Mouse (Mus musculus) myocyte (in vitro differentiated cells): Measurements from ENCODE around the gene Jmjd1c. TPM values are rescaled to one million over a fixed set of nuclear protein-coding genes. Genes with fewer than 3 reads are reported as not detected.

ENCODE experiments used
- H3K27me3 ChIP-seq: one replicate; pipeline ENCODE4 v1.6.1; 2011; ENCODE audit not compliant: control insufficient read depth, insufficient read depth, insufficient read length
- H3K36me3 ChIP-seq: one replicate; pipeline ENCODE4 v1.6.1; 2011; ENCODE audit not compliant: control insufficient read depth, insufficient read depth
- H3K4me2 ChIP-seq: one replicate; pipeline ENCODE4 v1.6.1; 2011; ENCODE audit warnings: low read depth, control low read depth
- H3K4me3 ChIP-seq: one replicate; pipeline ENCODE4 v1.5.1; 2011; ENCODE audit warnings: mild to moderate bottlenecking, control low read depth, moderate library complexity
- H3K79me2 ChIP-seq: one replicate; pipeline ENCODE4 v1.6.1; 2011; ENCODE audit not compliant: control insufficient read depth, insufficient read depth
- H3ac ChIP-seq: one replicate; pipeline ENCODE4 v1.6.1; 2011; ENCODE audit not compliant: control insufficient read depth, insufficient read length
- CEBPB ChIP-seq: IDR thresholded peaks from 2 replicates; pipeline ENCODE4 v1.6.1; 2011; ENCODE audit warnings: mild to moderate bottlenecking, moderate library complexity; ENCODE audit not compliant: poor library complexity, insufficient read depth, severe bottlenecking
- E2F4 ChIP-seq: IDR thresholded peaks from one replicate; pipeline ENCODE4 v1.6.1; 2011; ENCODE audit warnings: mild to moderate bottlenecking, control low read depth, moderate library complexity; ENCODE audit not compliant: insufficient read depth
- MAX ChIP-seq: IDR thresholded peaks from one replicate; pipeline ENCODE4 v1.6.1; 2011; ENCODE audit warnings: low read depth, mild to moderate bottlenecking, control low read depth
- MYOD1 ChIP-seq, 3 experiments: IDR thresholded peaks; one replicate each; pipeline ENCODE4 v1.6.1; 2011; ENCODE audit warnings: control low read depth in 2 of 3, low read depth in 2 of 3, mild to moderate bottlenecking in 2 of 3, moderate library complexity in 1 of 3; ENCODE audit not compliant: insufficient read length in 2 of 3, control insufficient read depth in 1 of 3
- MYOG ChIP-seq, 3 experiments: IDR thresholded peaks; one replicate each; pipeline ENCODE4 v1.6.1; 2011; ENCODE audit warnings: control low read depth in 2 of 3, low read depth in 2 of 3, mild to moderate bottlenecking in 2 of 3; ENCODE audit not compliant: insufficient read length in 2 of 3, control insufficient read depth in 1 of 3, insufficient read depth in 1 of 3
- POLR2A ChIP-seq: IDR thresholded peaks from one replicate; pipeline ENCODE4 v1.6.1; 2011; ENCODE audit warnings: low read depth, mild to moderate bottlenecking, control low read depth, moderate library complexity; ENCODE audit not compliant: insufficient read length
- POLR2AphosphoS2 ChIP-seq: IDR thresholded peaks from one replicate; pipeline ENCODE4 v1.6.1; 2011; ENCODE audit warnings: low read depth, control low read depth; ENCODE audit not compliant: insufficient read length
- REST ChIP-seq: IDR thresholded peaks from one replicate; pipeline ENCODE4 v1.6.1; 2011; ENCODE audit warnings: mild to moderate bottlenecking, control low read depth, moderate library complexity; ENCODE audit not compliant: insufficient read depth, insufficient read length
- SRF ChIP-seq: IDR thresholded peaks from one replicate; pipeline ENCODE4 v1.6.1; 2011; ENCODE audit warnings: low read depth; ENCODE audit not compliant: control insufficient read depth, insufficient read length
- TCF12 ChIP-seq: IDR thresholded peaks from one replicate; pipeline ENCODE4 v1.6.1; 2011; ENCODE audit warnings: mild to moderate bottlenecking, control low read depth; ENCODE audit not compliant: poor library complexity, insufficient read depth, severe bottlenecking
- TCF3 ChIP-seq: IDR thresholded peaks from one replicate; pipeline ENCODE4 v1.6.1; 2011; ENCODE audit warnings: low read depth, control low read depth; ENCODE audit not compliant: insufficient read length
- USF1 ChIP-seq: IDR thresholded peaks from one replicate; pipeline ENCODE4 v1.6.1; 2011; ENCODE audit warnings: low read depth, mild to moderate bottlenecking, control low read depth, moderate library complexity
- polyA plus RNA-seq: library from polyadenylated mRNA; unstranded; fragments of >200 nt; fragmentation: generic; extraction: Trizol; gene quantifications from one replicate; pipeline ENCODE4 v1.2.1, GENCODE M21; 2012; ENCODE audit warnings: missing spikeins

The Jmjd1c gene
- polyA plus RNA-seq, 1 experiment = 5.6 TPM

- H3K79me2 ChIP-seq = peaks cover 55% of the 10 kb centered on the region
- no peak overlapping the region for H3K4me3 ChIP-seq
- H3K36me3 ChIP-seq = no peaks in the 10 kb centered on the region
- no peaks in the 10 kb centered on the region for H3K27me3 ChIP-seq
- no peak overlapping the region for H3K4me2 ChIP-seq
- TF ChIP-seq CEBPB (no peak), USF1 (no peak), E2F4 (no peak), TCF3 (no peak), POLR2AphosphoS2 (no peak), POLR2A (no peak), TCF12 (no peak), MYOG (IDR thresholded peaks at IDR 0.05; ENCODE audit: control insufficient read depth in 1 of 3, insufficient read depth in 1 of 3, insufficient read length in 2 of 3, low read depth in 2 of 3) (no peak), MAX (no peak), MYOD1 (IDR thresholded peaks at IDR 0.05; ENCODE audit: control insufficient read depth in 1 of 3, insufficient read length in 2 of 3, low read depth in 2 of 3) (no peak), REST (no peak), SRF (no peak)
- H3ac ChIP-seq = no peak overlapping the region
Observed at GRCm38 (mm10) chr10:67094922-67095321, 1.0 kb upstream of the Jmjd1c start.

GRCm38 (mm10) chr10:67096621-67097436 lies 904 bp downstream of the Jmjd1c start, which contains the start of gene Reep3:
Gene Reep3, minus strand, starts transcription at chr10:67096945.
- Histone ChIP-seq H3K79me2 (peaks cover 69% of the 10 kb centered on the region), H3K4me2 (peak within 1 kb of the TSS; percentile 91), H3K36me3 (no peaks in the 10 kb centered on the region), H3K4me3 (peak within 1 kb of the TSS; percentile 71), H3K27me3 (no peaks in the 10 kb centered on the region), H3ac (peak within 1 kb of the TSS; percentile 87)
- TF ChIP-seq POLR2AphosphoS2 (peak; percentile 37), MAX (no peak), USF1 (no peak), REST (no peak), E2F4 (no peak), POLR2A (peak; percentile 47), TCF3 (no peak), CEBPB (no peak), MYOG (IDR thresholded peaks at IDR 0.05; ENCODE audit: control insufficient read depth in 1 of 3, insufficient read depth in 1 of 3, insufficient read length in 2 of 3, low read depth in 2 of 3) (no peak)

- Histone ChIP-seq H3K79me2 (peaks cover 77% of the 10 kb centered on the region), H3K27me3 (no peaks in the 10 kb centered on the region), H3K4me2 (peak overlapping the region; percentile 91), H3ac (peak overlapping the region; percentile 87), H3K4me3 (peak overlapping the region; percentile 71), H3K36me3 (no peaks in the 10 kb centered on the region)
- TF ChIP-seq SRF (no peak), E2F4 (no peak), MAX (no peak), USF1 (no peak), MYOG (IDR thresholded peaks at IDR 0.05; ENCODE audit: control insufficient read depth in 1 of 3, insufficient read depth in 1 of 3, insufficient read length in 2 of 3, low read depth in 2 of 3) (no peak), REST (no peak), POLR2A (no peak), CEBPB (no peak), TCF12 (no peak), MYOD1 (IDR thresholded peaks at IDR 0.05; ENCODE audit: control insufficient read depth in 1 of 3, insufficient read length in 2 of 3, low read depth in 2 of 3) (no peak), POLR2AphosphoS2 (no peak), TCF3 (no peak)
Observed at GRCm38 (mm10) chr10:67097437-67098150, 1.7 kb downstream of the Jmjd1c start.

- TF ChIP-seq USF1 (no peak), E2F4 (no peak), POLR2A (no peak), TCF12 (no peak), MAX (no peak), MYOD1 (IDR thresholded peaks at IDR 0.05; ENCODE audit: control insufficient read depth in 1 of 3, insufficient read length in 2 of 3, low read depth in 2 of 3) (no peak)
- H3K27me3 ChIP-seq = no peaks in the 10 kb centered on the region
- peak overlapping the region; percentile 71 for H3K4me3 ChIP-seq
- no peak overlapping the region for H3ac ChIP-seq
- H3K36me3 ChIP-seq = no peaks in the 10 kb centered on the region
- peak overlapping the region; percentile 91 for H3K4me2 ChIP-seq
- H3K79me2 ChIP-seq = peaks cover 86% of the 10 kb centered on the region
Observed at GRCm38 (mm10) chr10:67098408-67099050, 2.6 kb downstream of the Jmjd1c start.
